Mouse (Mus musculus) lung, postnatal 0 days (tissue): ENCODE results near the gene Scamp1.

Experiments
- CTCF ChIP-seq: IDR thresholded peaks from 2 replicates; pipeline ENCODE4 v1.5.1; 2016; ENCODE audit warnings: antibody characterized with exemption, mild to moderate bottlenecking
- EP300 ChIP-seq: IDR thresholded peaks from 2 replicates; pipeline ENCODE4 v1.6.1; 2016; ENCODE audit warnings: antibody characterized with exemption, mild to moderate bottlenecking, control low read depth

GRCm38 (mm10) chr13:94188200-94189086 lies 97.2 kb downstream of the Scamp1 start:
- TF ChIP-seq CTCF (no peak), EP300 (no peak)
